In genomic region chr4:111638948-111639708, GRCm38 (mm10) we compare ENCODE assay signal across 29 mouse cellular contexts.
A peak's percentile ranks its signal among the peaks of the same experiment; 100 is the strongest.
DNase-seq lines count a peak whose midpoint lies in the region; ATAC-seq and TF ChIP-seq lines count a peak whose summit lies in the region.
"Had no signal": no experiment of that assay in that cellular context is flagged by ENCODE, and none has a peak within 500 bp of the region (broad histone marks: within the 10 kb centered on the region; RNA-seq: fewer than 3 reads in every experiment).

No protein-coding gene starts in this region.

- no peak for ATAC-seq in hindbrain, embryonic 15.5 days (ENCODE audit: low FRiP score, low read depth)
- ATAC-seq in midbrain, embryonic 13.5 days = 0 out of 2 replicates have a peak, but pooled peaks have one; percentile 27
- peak; percentile 24; the same call in 1 of the 2 replicates for ATAC-seq in hindbrain, postnatal 0 days
- ATAC-seq: CD4-positive, CD25-positive, alpha-beta regulatory T cell, adult 4 months; forebrain, embryonic 16.5 days had no signal

- H3K27me3 ChIP-seq in hindbrain, embryonic 15.5 days = no peaks in the 10 kb centered on the region
- no peaks in the 10 kb centered on the region for H3K27me3 ChIP-seq in hindbrain, embryonic 10.5 days (ENCODE audit: insufficient read depth, poor library complexity, severe bottlenecking)
- H3K27me3 ChIP-seq in midbrain, embryonic 13.5 days = no peaks in the 10 kb centered on the region
- no peaks in the 10 kb centered on the region for H3K27me3 ChIP-seq in midbrain, embryonic 10.5 days (ENCODE audit: low read depth, poor library complexity, severe bottlenecking)
- no peaks in the 10 kb centered on the region for H3K27me3 ChIP-seq in hindbrain, postnatal 0 days (ENCODE audit: insufficient read depth, low read length)
- H3K27me3 ChIP-seq: heart, embryonic 12.5 days; limb, embryonic 15.5 days had no signal

- no peak for TF ChIP-seq CTCF in hindbrain, postnatal 0 days (IDR thresholded peaks at IDR 0.05; ENCODE audit: low read depth)

- DNase-seq in hindbrain, embryonic 10.5 days (ENCODE audit: low spot score) = no peak
- DNase-seq in midbrain, embryonic 10.5 days (ENCODE audit: low spot score) = no peak
- peak; percentile 16 for DNase-seq in hindbrain, postnatal 0 days (ENCODE audit: low spot score)
- no peak for DNase-seq in right cerebral cortex, adult 2 months (ENCODE audit: low spot score in 2 of 2)
- no peak for DNase-seq in embryo, embryonic 9.5 days (ENCODE audit: extremely low spot score)
- DNase-seq: adrenal gland, postnatal 14 days; cerebellum, adult 11-12 months; cerebellum, adult 9-11 months; gastrocnemius, adult 2 months; gastrocnemius, postnatal 36 days; heart, adult 2 months; kidney, adult 11 months; kidney, postnatal 14 days; layer of hippocampus, adult 9-11 months; lung, adult 2 months; lung, postnatal 10 days; right cerebral cortex, adult 18-20 months; right cerebral cortex, postnatal 4 days; thymus, postnatal 4 days had no signal

- WGBS in hindbrain, embryonic 15.5 days = 81% methylated on average over 5 of the region's 5 CpGs
- 85% methylated on average over 5 of the region's 5 CpGs for WGBS in hindbrain, embryonic 10.5 days
- WGBS in midbrain, embryonic 13.5 days = 81% methylated on average over 5 of the region's 5 CpGs
- 83% methylated on average over 5 of the region's 5 CpGs for WGBS in midbrain, embryonic 10.5 days
- 76% methylated on average over 5 of the region's 5 CpGs for WGBS in hindbrain, postnatal 0 days

- no peak overlapping the region for H3K4me3 ChIP-seq in hindbrain, embryonic 15.5 days
- H3K4me3 ChIP-seq in hindbrain, embryonic 10.5 days = no peak overlapping the region
- no peak overlapping the region for H3K4me3 ChIP-seq in midbrain, embryonic 13.5 days (replicated peaks)
- H3K4me3 ChIP-seq in midbrain, embryonic 10.5 days = no peak overlapping the region
- no peak overlapping the region for H3K4me3 ChIP-seq in hindbrain, postnatal 0 days (ENCODE audit: low read length)
- H3K4me3 ChIP-seq: erythroblast, embryonic 14.5 days; gastrocnemius, adult 2 months; heart, adult 2 months; heart, embryonic 12.5 days; limb, embryonic 10.5 days; limb, embryonic 15.5 days had no signal

- peak overlapping the region; percentile 11; the same call in 1 of the 2 replicates for H3K27ac ChIP-seq in hindbrain, embryonic 15.5 days (replicated peaks)
- H3K27ac ChIP-seq in hindbrain, embryonic 10.5 days = no peak overlapping the region
- H3K27ac ChIP-seq in midbrain, embryonic 13.5 days = no peak overlapping the region
- no peak overlapping the region for H3K27ac ChIP-seq in midbrain, embryonic 10.5 days (replicated peaks)
- H3K27ac ChIP-seq in hindbrain, postnatal 0 days = no peak overlapping the region
- H3K27ac ChIP-seq: gastrocnemius, adult 2 months; heart, adult 2 months; limb, embryonic 10.5 days; limb, embryonic 15.5 days; macrophage; stomach, postnatal 0 days had no signal

- H3K4me1 ChIP-seq in hindbrain, embryonic 15.5 days (replicated peaks) = 0 out of 2 replicates have a peak, but pooled peaks cover 4% of the 10 kb centered on the region
- no peaks in the 10 kb centered on the region for H3K4me1 ChIP-seq in hindbrain, embryonic 10.5 days (replicated peaks)
- H3K4me1 ChIP-seq in midbrain, embryonic 13.5 days (replicated peaks) = no peaks in the 10 kb centered on the region; the same call in 1 of the 2 replicates
- H3K4me1 ChIP-seq in midbrain, embryonic 10.5 days = peaks cover 15% of the 10 kb centered on the region
- H3K4me1 ChIP-seq in hindbrain, postnatal 0 days (ENCODE audit: insufficient read depth, low read length) = no peaks in the 10 kb centered on the region
- H3K4me1 ChIP-seq: heart, embryonic 12.5 days; limb, embryonic 15.5 days had no signal

- no peak overlapping the region for H3K9ac ChIP-seq in hindbrain, embryonic 15.5 days
- no peak overlapping the region for H3K9ac ChIP-seq in midbrain, embryonic 13.5 days (replicated peaks)
- H3K9ac ChIP-seq in hindbrain, postnatal 0 days (replicated peaks; ENCODE audit: low read length) = no peak overlapping the region
- H3K9ac ChIP-seq: heart, embryonic 12.5 days; limb, embryonic 15.5 days had no signal

- H3K36me3 ChIP-seq in hindbrain, embryonic 15.5 days = no peaks in the 10 kb centered on the region
- no peaks in the 10 kb centered on the region for H3K36me3 ChIP-seq in hindbrain, embryonic 10.5 days
- H3K36me3 ChIP-seq in midbrain, embryonic 13.5 days = no peaks in the 10 kb centered on the region
- no peaks in the 10 kb centered on the region for H3K36me3 ChIP-seq in midbrain, embryonic 10.5 days
- H3K36me3 ChIP-seq in hindbrain, postnatal 0 days (ENCODE audit: insufficient read depth, low read length) = no peaks in the 10 kb centered on the region
- H3K36me3 ChIP-seq: heart, embryonic 12.5 days; limb, embryonic 10.5 days; limb, embryonic 15.5 days had no signal

- no peaks in the 10 kb centered on the region for H3K9me3 ChIP-seq in hindbrain, embryonic 15.5 days
- no peaks in the 10 kb centered on the region for H3K9me3 ChIP-seq in hindbrain, embryonic 10.5 days
- H3K9me3 ChIP-seq in midbrain, embryonic 13.5 days = no peaks in the 10 kb centered on the region
- H3K9me3 ChIP-seq in midbrain, embryonic 10.5 days (replicated peaks) = no peaks in the 10 kb centered on the region
- no peaks in the 10 kb centered on the region for H3K9me3 ChIP-seq in hindbrain, postnatal 0 days (ENCODE audit: low read length)
- H3K9me3 ChIP-seq: heart, embryonic 12.5 days; limb, embryonic 10.5 days; limb, embryonic 15.5 days had no signal

- H3K4me2 ChIP-seq in hindbrain, embryonic 15.5 days = no peak overlapping the region
- no peak overlapping the region for H3K4me2 ChIP-seq in midbrain, embryonic 13.5 days (replicated peaks)
- no peak overlapping the region for H3K4me2 ChIP-seq in hindbrain, postnatal 0 days (ENCODE audit: low read depth, low read length)
- H3K4me2 ChIP-seq: heart, embryonic 12.5 days; limb, embryonic 15.5 days had no signal
